Mouse (Mus musculus) liver, adult 2 months (tissue): ENCODE measurements around the gene Lcat.

Experiments
- CTCF ChIP-seq: fragments of 200-500 bp; IDR thresholded peaks from 2 replicates; pipeline ENCODE4 v1.5.1; 2011; ENCODE audit warnings: low read depth, low read length, control low read depth
- POLR2A ChIP-seq: fragments of 200-500 bp; IDR thresholded peaks from 2 replicates; pipeline ENCODE4 v1.6.1; 2011; ENCODE audit warnings: low read length, control low read depth; ENCODE audit not compliant: insufficient read depth; ENCODE audit errors: extremely low read depth

GRCm38 (mm10) chr8:105957813-105958212 is 14.6 kb upstream of the Lcat start:
- TF ChIP-seq POLR2A (no peak), CTCF (peak; percentile 17; the same call in 1 of the 2 replicates)
